ENCODE assay signal across 8 mouse cellular contexts in the genomic region with DNA sequence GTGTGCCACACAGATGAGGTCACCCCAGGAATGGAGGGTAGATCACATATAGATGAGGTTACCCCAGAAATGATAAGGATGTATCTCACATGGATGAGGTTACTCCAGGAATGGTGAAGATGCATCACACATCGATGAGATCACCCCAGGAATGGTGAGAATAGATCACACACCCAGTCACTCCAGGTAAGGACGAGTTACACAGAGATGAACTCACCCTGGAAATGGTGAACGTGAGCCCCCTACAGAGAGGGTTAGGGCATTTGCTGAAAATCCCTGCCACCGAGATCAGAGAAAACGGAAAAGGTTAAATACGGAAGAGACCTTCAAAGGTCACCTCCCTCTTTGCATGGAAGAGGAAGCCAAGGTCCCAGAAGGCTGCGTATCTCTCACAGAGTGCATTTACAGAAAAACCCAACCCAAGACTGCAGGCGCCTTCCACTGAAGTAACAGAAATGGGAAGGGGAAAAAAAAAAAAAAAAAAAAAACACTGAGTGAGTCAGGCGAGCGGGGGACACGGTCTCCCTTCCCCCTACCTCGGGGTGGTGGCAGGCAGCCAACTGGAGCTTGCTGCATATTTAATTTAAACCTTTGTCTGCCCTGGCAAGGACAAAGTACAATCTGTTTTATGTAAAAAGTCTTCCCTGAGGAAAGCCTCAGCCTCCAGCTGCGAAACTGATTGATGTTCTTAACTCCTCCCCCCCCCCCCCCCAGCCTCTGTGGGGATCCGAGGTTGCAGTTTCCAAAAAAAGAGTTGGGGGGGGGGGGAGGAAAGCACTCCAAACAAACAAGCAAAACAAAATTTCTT.
A peak's percentile ranks its signal among the peaks of the same experiment; 100 is the strongest.
DNase-seq lines count a peak whose midpoint lies in the region; ATAC-seq and TF ChIP-seq lines count a peak whose summit lies in the region.

No protein-coding gene starts in this region.

- DNase-seq in forebrain, embryonic 14.5 days (ENCODE audit: low spot score) = peak; percentile 98
- peak; percentile 89 for DNase-seq in heart, postnatal 0 days (ENCODE audit: low spot score)
- peak; percentile 94 to 96 for DNase-seq in kidney, postnatal 25 days
- no peak for DNase-seq in liver, embryonic 14.5 days (ENCODE audit: low read depth in 3 of 3, low spot score in 3 of 3)
- peak; percentile 91 for DNase-seq in neural tube, embryonic 11.5 days (ENCODE audit: low spot score)
- DNase-seq in thymus, postnatal 14 days = peak; percentile 35

- TF ChIP-seq CTCF in E14TG2a.4 (conservative IDR thresholded peaks at IDR 0.05; ENCODE audit: low read length) = no peak
- 0 out of 2 replicates have a peak, but pooled peaks have one; percentile 10 for TF ChIP-seq CTCF in heart, postnatal 0 days (IDR thresholded peaks at IDR 0.05; ENCODE audit: low read depth)
- no peak for TF ChIP-seq CTCF in liver, embryonic 14.5 days (IDR thresholded peaks at IDR 0.05; ENCODE audit: low read depth)

- peak overlapping the region; percentile 77 for H3K4me3 ChIP-seq in E14TG2a.4 (replicated peaks; ENCODE audit: low read length)
- peak overlapping the region; percentile 39 for H3K4me3 ChIP-seq in brown adipose tissue, adult 24 weeks (ENCODE audit: insufficient read depth, low read depth, low read length)
- H3K4me3 ChIP-seq in forebrain, embryonic 14.5 days (ENCODE audit: low read depth, low read length) = no peak overlapping the region
- H3K4me3 ChIP-seq in heart, postnatal 0 days (ENCODE audit: low read depth, low read length) = peak overlapping the region; percentile 38
- H3K4me3 ChIP-seq in liver, embryonic 14.5 days (ENCODE audit: insufficient read depth in 1 of 2, low read depth in 2 of 2, low read length in 2 of 2) = peak overlapping the region; percentile 9 to 26; a peak in 2 of 4 replicates
- peak overlapping the region; percentile 18; the same call in 1 of the 2 replicates for H3K4me3 ChIP-seq in neural tube, embryonic 11.5 days (ENCODE audit: low read depth, low read length)

- no peaks in the 10 kb centered on the region for H3K9me3 ChIP-seq in E14TG2a.4 (ENCODE audit: low read length)
- H3K9me3 ChIP-seq in forebrain, embryonic 14.5 days (replicated peaks; ENCODE audit: control insufficient read depth, low read length) = no peaks in the 10 kb centered on the region
- H3K9me3 ChIP-seq in heart, postnatal 0 days (replicated peaks; ENCODE audit: control insufficient read depth, low read length) = no peaks in the 10 kb centered on the region
- no peaks in the 10 kb centered on the region for H3K9me3 ChIP-seq in liver, embryonic 14.5 days (ENCODE audit: control insufficient read depth, low read length)
- H3K9me3 ChIP-seq in neural tube, embryonic 11.5 days (ENCODE audit: control insufficient read depth, low read length) = no peaks in the 10 kb centered on the region

- no peaks in the 10 kb centered on the region for H3K36me3 ChIP-seq in E14TG2a.4 (ENCODE audit: insufficient read depth, low read length)
- no peaks in the 10 kb centered on the region for H3K36me3 ChIP-seq in forebrain, embryonic 14.5 days (ENCODE audit: control insufficient read depth, insufficient read depth, low read length)
- H3K36me3 ChIP-seq in heart, postnatal 0 days (replicated peaks; ENCODE audit: control insufficient read depth, insufficient read depth, low read length) = no peaks in the 10 kb centered on the region
- no peaks in the 10 kb centered on the region for H3K36me3 ChIP-seq in liver, embryonic 14.5 days (replicated peaks; ENCODE audit: control insufficient read depth, insufficient read depth, low read depth)
- H3K36me3 ChIP-seq in neural tube, embryonic 11.5 days (ENCODE audit: control insufficient read depth, insufficient read depth, low read length) = no peaks in the 10 kb centered on the region

- peaks cover 93% of the 10 kb centered on the region for H3K4me1 ChIP-seq in E14TG2a.4 (replicated peaks; ENCODE audit: low read depth, low read length)
- H3K4me1 ChIP-seq in brown adipose tissue, adult 24 weeks (ENCODE audit: control insufficient read depth, insufficient read depth, insufficient read length, low read length) = peaks cover 13% of the 10 kb centered on the region
- H3K4me1 ChIP-seq in forebrain, embryonic 14.5 days (ENCODE audit: control insufficient read depth, insufficient read depth, low read length) = peaks cover 40% of the 10 kb centered on the region
- peaks cover 25% of the 10 kb centered on the region for H3K4me1 ChIP-seq in heart, postnatal 0 days (ENCODE audit: control insufficient read depth, insufficient read depth)
- peaks cover 0 to 7% of the 10 kb centered on the region in 2 experiments; a peak in 2 of 4 replicates for H3K4me1 ChIP-seq in liver, embryonic 14.5 days (replicated peaks; ENCODE audit: control insufficient read depth in 2 of 2, insufficient read depth in 2 of 2, low read length in 1 of 2)
- peaks cover 20% of the 10 kb centered on the region for H3K4me1 ChIP-seq in neural tube, embryonic 11.5 days (ENCODE audit: control insufficient read depth, insufficient read depth, low read length)

- peak overlapping the region; percentile 43 for H3K4me2 ChIP-seq in forebrain, embryonic 14.5 days (ENCODE audit: low read length)
- peak overlapping the region; percentile 64 for H3K4me2 ChIP-seq in heart, postnatal 0 days (ENCODE audit: low read depth, low read length)
- peak overlapping the region; percentile 30 for H3K4me2 ChIP-seq in liver, embryonic 14.5 days (ENCODE audit: low read depth)
- peak overlapping the region; percentile 38 for H3K4me2 ChIP-seq in neural tube, embryonic 11.5 days (ENCODE audit: low read depth)

- peaks cover 18% of the 10 kb centered on the region; the same call in 1 of the 2 replicates for H3K27me3 ChIP-seq in E14TG2a.4 (ENCODE audit: insufficient read depth, low read length)
- no peaks in the 10 kb centered on the region for H3K27me3 ChIP-seq in forebrain, embryonic 14.5 days (replicated peaks; ENCODE audit: control insufficient read depth, insufficient read depth, low read length)
- H3K27me3 ChIP-seq in heart, postnatal 0 days (ENCODE audit: control insufficient read depth, insufficient read depth, low read length) = no peaks in the 10 kb centered on the region
- no peaks in the 10 kb centered on the region for H3K27me3 ChIP-seq in liver, embryonic 14.5 days (ENCODE audit: control insufficient read depth, insufficient read depth, low read length)
- H3K27me3 ChIP-seq in neural tube, embryonic 11.5 days (ENCODE audit: control insufficient read depth, insufficient read depth, low read length) = no peaks in the 10 kb centered on the region

- H3K9ac ChIP-seq in forebrain, embryonic 14.5 days (ENCODE audit: low read length) = peak overlapping the region; percentile 44; the same call in 1 of the 2 replicates
- H3K9ac ChIP-seq in heart, postnatal 0 days (replicated peaks; ENCODE audit: low read depth, low read length) = peak overlapping the region; percentile 36
- H3K9ac ChIP-seq in liver, embryonic 14.5 days (replicated peaks) = no peak overlapping the region
- peak overlapping the region; percentile 50 for H3K9ac ChIP-seq in neural tube, embryonic 11.5 days (ENCODE audit: low read length)

- peak; percentile 74; the same call in 1 of the 2 replicates for TF ChIP-seq EP300 in heart, postnatal 0 days (IDR thresholded peaks at IDR 0.05; ENCODE audit: low read depth)
- no peak for TF ChIP-seq EP300 in liver, embryonic 14.5 days (IDR thresholded peaks at IDR 0.05; ENCODE audit: low read depth)

- ATAC-seq in forebrain, embryonic 14.5 days = peak; percentile 76
- peak; percentile 59 for ATAC-seq in heart, postnatal 0 days (ENCODE audit: insufficient read depth, low read depth)
- ATAC-seq in liver, embryonic 14.5 days (ENCODE audit: insufficient read depth) = 0 out of 2 replicates have a peak, but pooled peaks have one; percentile 13
- ATAC-seq in neural tube, embryonic 11.5 days (ENCODE audit: insufficient read depth, low FRiP score, low TSS enrichment) = peak; percentile 81

- peak overlapping the region; percentile 88 for H3K27ac ChIP-seq in brown adipose tissue, adult 24 weeks (replicated peaks; ENCODE audit: low read depth, low read length)
- peak overlapping the region; percentile 97 for H3K27ac ChIP-seq in forebrain, embryonic 14.5 days (ENCODE audit: low read depth, low read length)
- H3K27ac ChIP-seq in heart, postnatal 0 days (ENCODE audit: low read depth) = peak overlapping the region; percentile 95
- H3K27ac ChIP-seq in liver, embryonic 14.5 days = no peak overlapping the region
- H3K27ac ChIP-seq in neural tube, embryonic 11.5 days (ENCODE audit: low read depth, low read length) = peak overlapping the region; percentile 86

- WGBS in forebrain, embryonic 14.5 days = 1% methylated on average over 13 of the region's 14 CpGs
- WGBS in heart, postnatal 0 days = under 1% methylated on average over 14 of the region's 14 CpGs
- WGBS in liver, embryonic 14.5 days (ENCODE audit: insufficient replicate concordance) = 2% methylated on average over 13 of the region's 14 CpGs
- WGBS in neural tube, embryonic 11.5 days = 1% methylated on average over 13 of the region's 14 CpGs

Comparison
In these comparisons a context has a peak if more than half of its experiments do, and no peak if none do; other contexts are left out.
1. ATAC-seq: peak in every context shown above with its lines; median percentile 81 in neural tube, embryonic 11.5 days; 76 in forebrain, embryonic 14.5 days; 59 in heart, postnatal 0 days; 13 in liver, embryonic 14.5 days.
2. DNase-seq: peak in forebrain, embryonic 14.5 days (single experiment), heart, postnatal 0 days (single experiment), kidney, postnatal 25 days (2 of 2), neural tube, embryonic 11.5 days (single experiment) and thymus, postnatal 14 days (single experiment); none in liver, embryonic 14.5 days (0 of 3).
3. Peak in every context shown above with its lines, with median percentiles within 50 percentile points of each other: H3K4me2 ChIP-seq.